ENCODE assay signal across 15 mouse cellular contexts in the genomic region with DNA sequence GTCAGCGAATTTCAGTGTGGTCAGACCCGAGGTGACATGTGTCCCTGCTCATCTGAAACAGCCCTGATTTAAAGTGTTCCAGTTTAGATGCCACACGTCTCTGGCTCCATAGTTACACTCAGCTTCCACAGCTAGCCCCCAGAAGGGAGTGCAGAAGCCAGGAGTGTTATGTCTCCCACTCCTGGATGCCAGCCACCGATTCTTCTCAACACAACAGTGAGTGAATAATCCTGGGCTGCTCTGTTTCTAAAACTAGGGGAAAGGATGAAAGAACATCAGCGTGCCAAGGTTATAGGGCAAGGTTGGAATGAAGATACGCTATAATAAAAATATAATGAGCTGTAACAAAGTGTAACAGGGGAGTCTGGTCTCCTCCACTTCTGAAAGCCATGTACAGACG. TPM values are rescaled to one million over a fixed set of nuclear protein-coding genes. Genes with fewer than 3 reads are reported as not detected.
DNase-seq lines count a peak whose midpoint lies in the region; ATAC-seq and TF ChIP-seq lines count a peak whose summit lies in the region.
"Had no signal": no experiment of that assay in that cellular context is flagged by ENCODE, and none has a peak within 500 bp of the region (broad histone marks: within the 10 kb centered on the region; RNA-seq: fewer than 3 reads in every experiment).

No protein-coding gene starts in this region.

- TF ChIP-seq POLR2A in thymus, adult 2 months (IDR thresholded peaks at IDR 0.05; ENCODE audit: control insufficient read depth, extremely low read depth, insufficient read depth, low read length, poor library complexity) = no peak

- intact Hi-C loops in left cerebral cortex, postnatal 4 days (cut with DNase I) = no loop called here

- H3K4me3 ChIP-seq in intestine, postnatal 0 days (ENCODE audit: low read depth, low read length) = no peak overlapping the region
- H3K4me3 ChIP-seq in thymus, adult 2 months (ENCODE audit: control insufficient read depth, insufficient read depth, low read length) = no peak overlapping the region
- H3K4me3 ChIP-seq: hindbrain, embryonic 10.5 days; megakaryocyte, embryonic 14.5 days; myocyte had no signal

- peak; percentile 47 to 63 for DNase-seq in left cerebral cortex, adult 18-20 months (ENCODE audit: low spot score in 2 of 2)
- no peak for DNase-seq in left cerebral cortex, postnatal 4 days
- DNase-seq in adrenal gland, postnatal 25 days = peak; percentile 13
- DNase-seq in layer of hippocampus, adult 18-20 months (ENCODE audit: low spot score in 2 of 2) = peak; percentile 37 to 74
- peak; percentile 62 for DNase-seq in right cerebral cortex, postnatal 10 days (ENCODE audit: low spot score in 2 of 2)
- DNase-seq in thymus, adult 2 months = no peak
- DNase-seq: cerebellum, adult 8-10 months; kidney, adult 8-10 months had no signal

- no peaks in the 10 kb centered on the region for H3K36me3 ChIP-seq in intestine, postnatal 0 days (ENCODE audit: control insufficient read depth, insufficient read depth)
- no peaks in the 10 kb centered on the region for H3K36me3 ChIP-seq in thymus, adult 2 months (ENCODE audit: control insufficient read depth, insufficient read depth, low read length)
- H3K36me3 ChIP-seq: hindbrain, embryonic 10.5 days had no signal

- no peak for ATAC-seq in intestine, postnatal 0 days
- ATAC-seq: Patski had no signal

- H3K27me3 ChIP-seq in intestine, postnatal 0 days (replicated peaks; ENCODE audit: control insufficient read depth, insufficient read depth, low read length) = no peaks in the 10 kb centered on the region
- H3K27me3 ChIP-seq in thymus, adult 2 months (ENCODE audit: control insufficient read depth, insufficient read depth, low read length) = no peaks in the 10 kb centered on the region
- H3K27me3 ChIP-seq: CH12.LX, Patski had no signal

- no peaks in the 10 kb centered on the region for H3K4me1 ChIP-seq in intestine, postnatal 0 days (replicated peaks; ENCODE audit: control insufficient read depth, insufficient read depth, low read length)
- no peaks in the 10 kb centered on the region for H3K4me1 ChIP-seq in thymus, adult 2 months (replicated peaks; ENCODE audit: control insufficient read depth, insufficient read depth, low read length)
- H3K4me1 ChIP-seq: megakaryocyte, embryonic 14.5 days had no signal

- no peak overlapping the region for H3K4me2 ChIP-seq in intestine, postnatal 0 days (replicated peaks; ENCODE audit: low read depth)

- no peak overlapping the region for H3K27ac ChIP-seq in intestine, postnatal 0 days (ENCODE audit: low read depth, low read length)
- H3K27ac ChIP-seq in thymus, adult 2 months (ENCODE audit: control insufficient read depth, insufficient read depth, low read length) = no peak overlapping the region
- H3K27ac ChIP-seq: hindbrain, embryonic 10.5 days had no signal

- no peak overlapping the region for H3K9ac ChIP-seq in intestine, postnatal 0 days (ENCODE audit: low read depth, low read length)

- no peak for TF ChIP-seq CTCF in intestine, postnatal 0 days (IDR thresholded peaks at IDR 0.05; ENCODE audit: low read depth)
- no peak for TF ChIP-seq CTCF in thymus, adult 2 months (IDR thresholded peaks at IDR 0.05; ENCODE audit: borderline replicate concordance, control insufficient read depth, extremely low read depth, insufficient read depth, low read length, poor library complexity)

- 75% methylated on average over 7 of the region's 7 CpGs for WGBS in intestine, postnatal 0 days
- 87% methylated on average over 7 of the region's 7 CpGs for WGBS in thymus, adult 2 months

- H3K9me3 ChIP-seq in intestine, postnatal 0 days (ENCODE audit: control insufficient read depth) = no peaks in the 10 kb centered on the region
- H3K9me3 ChIP-seq: hindbrain, embryonic 10.5 days; megakaryocyte, embryonic 14.5 days had no signal

RNA-seq across cellular contexts. Expression of gene Stmnd1, which starts 51.5 kb away (rescaled TPM):
- total RNA-seq in left cerebral cortex, adult 18-20 months (2021) = not detected
- under 1 TPM in 1 of 2 experiments, not detected in 1; 0.26 TPM for total RNA-seq in left cerebral cortex, postnatal 4 days (2021)
- not detected in 2 replicates for total RNA-seq in adrenal gland, postnatal 25 days (2021)
- total RNA-seq in layer of hippocampus, adult 18-20 months (2021) = not detected
- 0.42 and 0.60 TPM in 2 replicates for polyA plus RNA-seq in intestine, postnatal 0 days (2015; fragmentation: Nextera tagmentation; extraction: Ambion mirVana)
- polyA plus RNA-seq in thymus, adult 2 months (2012; rRNA removed) = not detected in 2 replicates
- total RNA-seq: CH12.LX; liver, adult 2 months had no signal
- polyA plus RNA-seq: hindbrain, embryonic 10.5 days; liver, adult 2 months; Patski had no signal

Comparison
In these comparisons a context has a peak if more than half of its experiments do, and no peak if none do; other contexts are left out.
1. DNase-seq: peak in left cerebral cortex, adult 18-20 months (2 of 2), adrenal gland, postnatal 25 days (single experiment), layer of hippocampus, adult 18-20 months (2 of 2) and right cerebral cortex, postnatal 10 days (2 of 2); none in left cerebral cortex, postnatal 4 days (single experiment) and thymus, adult 2 months (single experiment).